Mouse (Mus musculus) olfactory bulb, adult 2 months (tissue): ENCODE data around the gene Gm13101.
"Not testable (repeated sequence)": the region's sequence is repeated elsewhere in the genome, so short reads cannot be mapped to it uniquely, and the experiment has no call there.

ENCODE experiments used
- CTCF ChIP-seq: fragments of 200-500 bp; IDR thresholded peaks from 2 replicates; pipeline ENCODE4 v1.5.1; 2012; ENCODE audit warnings: low read depth, mild to moderate bottlenecking, low read length, moderate library complexity; ENCODE audit not compliant: insufficient read depth
- POLR2A ChIP-seq: fragments of 200-500 bp; IDR thresholded peaks from 2 replicates; pipeline ENCODE4 v1.6.1; 2012; ENCODE audit warnings: mild to moderate bottlenecking, low read depth, low read length, moderate library complexity; ENCODE audit not compliant: insufficient read depth

- not testable (repeated sequence) for TF ChIP-seq POLR2A, CTCF
Observed at GRCm38 (mm10) chr4:143950916-143951315, 15.8 kb downstream of the Gm13101 start, which contains the start of gene Pramef25.
